Mouse (Mus musculus) neural tube, embryonic 14.5 days (tissue): ENCODE data around the gene Sacs. TPM values are rescaled to one million over a fixed set of nuclear protein-coding genes. Genes with fewer than 3 reads are reported as not detected.
"Not testable (repeated sequence)": the region's sequence is repeated elsewhere in the genome, so short reads cannot be mapped to it uniquely, and the experiment has no call there.

Experiments
- ATAC-seq: fragments of 200-750 bp; cut with Nextera tagmentation; 2 replicates; pipeline ENCODE4 v1.8.0; 2017; ENCODE audit warnings: low read depth, mild to moderate bottlenecking, moderate TSS enrichment, moderate library complexity
- H3K27ac ChIP-seq: fragments of 300-500 bp; sonication (generic); 2 replicates; pipeline ENCODE4 v1.5.1; 2014; ENCODE audit warnings: low read depth, mild to moderate bottlenecking, control low read depth, low read length, moderate library complexity, mixed read lengths
- H3K27me3 ChIP-seq: fragments of 300-500 bp; sonication (generic); 2 replicates; pipeline ENCODE4 v1.6.1; 2014; ENCODE audit warnings: low read length; ENCODE audit not compliant: control insufficient read depth, insufficient read depth
- H3K36me3 ChIP-seq: fragments of 300-500 bp; sonication (generic); 2 replicates; pipeline ENCODE4 v1.6.1; 2014; ENCODE audit warnings: low read length, mixed read lengths; ENCODE audit not compliant: control insufficient read depth, insufficient read depth
- H3K4me1 ChIP-seq: fragments of 300-500 bp; sonication (generic); 2 replicates; pipeline ENCODE4 v1.6.1; 2014; ENCODE audit warnings: low read length; ENCODE audit not compliant: control insufficient read depth, insufficient read depth
- H3K4me2 ChIP-seq: fragments of 300-500 bp; sonication (generic); 2 replicates; pipeline ENCODE4 v1.6.1; 2014; ENCODE audit warnings: mild to moderate bottlenecking, low read depth, low read length, control low read depth
- H3K4me3 ChIP-seq: fragments of 300-500 bp; sonication (generic); 2 replicates; pipeline ENCODE4 v1.5.1; 2014; ENCODE audit warnings: low read depth, low read length, control low read depth, mixed read lengths
- H3K9ac ChIP-seq: fragments of 300-500 bp; sonication (generic); replicated peaks from 2 replicates; pipeline ENCODE4 v1.6.1; 2014; ENCODE audit warnings: low read depth, mild to moderate bottlenecking, control low read depth, low read length, mixed read lengths
- H3K9me3 ChIP-seq: fragments of 300-500 bp; sonication (generic); 2 replicates; pipeline ENCODE4 v1.6.1; 2016; ENCODE audit warnings: low read length; ENCODE audit not compliant: control insufficient read depth
- WGBS: fragments of 180-500 bp; shearing (Covaris S2); extraction: QIAGEN DNeasy Blood & Tissue Kit; methylation state at CpG from one replicate; pipeline ENCODE4 v1.1.7; 2014; 5-methylcytosine and 5-hydroxymethylcytosine counted together
- polyA plus RNA-seq: library from polyadenylated mRNA; unstranded; fragments of >200 nt; fragmentation: Nextera tagmentation; extraction: Ambion mirVana; gene quantifications from 2 replicates; pipeline ENCODE4 v1.2.1, GENCODE M21; 2014

Sacs gene
- polyA plus RNA-seq, 1 experiment from 2014 or later: 19.5 TPM

DNA sequence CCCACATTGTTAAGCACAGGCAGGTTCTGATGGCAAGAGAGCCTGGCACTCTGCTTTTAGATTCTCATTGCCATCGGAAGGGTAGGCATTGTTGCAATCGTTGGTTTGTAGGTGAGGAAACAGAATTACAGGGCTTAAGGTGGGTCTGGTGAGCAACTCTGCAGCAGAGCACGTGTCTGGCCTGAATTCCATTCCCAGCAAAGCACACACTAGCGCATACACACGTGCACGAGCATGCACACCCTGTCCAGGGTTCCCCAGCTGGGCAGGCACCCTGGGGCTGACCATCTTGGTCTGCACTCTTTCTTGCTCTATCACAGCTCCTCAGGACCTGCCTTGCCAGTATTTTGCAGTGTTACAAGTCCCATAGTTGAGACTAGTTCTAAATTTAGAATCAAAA lies 13.1 kb upstream of the Sacs start:
- H3K27me3 ChIP-seq: no peaks in the 10 kb centered on the region
- 83% methylated on average over 6 of the region's 6 CpGs for WGBS
- H3K4me1 ChIP-seq: no peaks in the 10 kb centered on the region
- H3K9ac ChIP-seq: no peak overlapping the region
- no peak overlapping the region for H3K27ac ChIP-seq
- no peaks in the 10 kb centered on the region for H3K36me3 ChIP-seq
- H3K4me2 ChIP-seq: no peak overlapping the region
- H3K4me3 ChIP-seq: no peak overlapping the region
- H3K9me3 ChIP-seq: no peaks in the 10 kb centered on the region
- no peak for ATAC-seq

DNA sequence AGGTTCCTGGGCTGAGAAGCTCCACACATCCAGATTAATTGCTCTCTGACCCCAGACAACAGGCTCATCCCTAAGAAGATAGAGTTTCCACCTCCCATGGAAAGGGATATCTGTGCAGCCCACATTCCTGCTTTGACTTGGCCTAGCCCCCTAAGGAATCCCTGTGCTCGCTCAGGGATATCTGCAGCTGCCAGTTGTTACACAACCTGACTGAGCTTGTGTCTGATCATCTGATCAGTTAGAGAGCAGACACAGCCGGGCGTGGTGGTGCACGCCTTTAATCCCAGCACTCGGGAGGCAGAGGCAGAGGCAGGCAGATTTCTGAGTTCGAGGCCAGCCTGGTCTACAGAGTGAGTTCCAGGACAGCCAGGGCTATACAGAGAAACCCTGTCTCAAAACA lies 10.9 kb upstream of the Sacs start:
- H3K27ac ChIP-seq, H3K4me2 ChIP-seq, ATAC-seq, H3K36me3 ChIP-seq, H3K4me1 ChIP-seq, H3K27me3 ChIP-seq, H3K9ac ChIP-seq, H3K4me3 ChIP-seq, H3K9me3 ChIP-seq: not testable (repeated sequence)
- WGBS: 88% methylated on average over 6 of the region's 6 CpGs

DNA sequence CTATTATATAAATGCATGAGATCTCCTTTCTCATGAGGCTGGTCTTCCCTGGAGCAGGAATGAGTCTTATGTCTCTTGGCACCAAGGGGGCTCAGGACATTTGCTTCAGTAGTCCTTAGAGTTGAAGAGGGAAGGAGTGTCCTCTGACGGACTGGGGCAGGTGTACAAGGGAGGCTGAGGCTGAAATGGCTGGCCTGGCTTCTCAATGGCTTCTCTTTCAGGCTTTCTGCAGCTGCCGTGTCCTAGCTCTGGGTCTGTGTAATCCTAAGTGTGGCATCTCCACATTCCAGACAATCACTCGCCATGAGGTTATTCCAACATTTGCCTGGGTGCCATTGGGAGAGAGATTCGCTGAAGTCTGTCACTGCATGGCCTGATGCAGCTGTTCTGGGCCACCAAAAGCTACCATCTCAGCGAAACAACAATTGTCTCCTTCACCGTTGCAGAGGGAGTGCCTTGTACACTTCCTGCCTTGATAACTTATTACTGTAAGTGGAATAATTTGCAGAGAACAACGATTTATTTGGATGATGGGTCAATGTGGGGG lies 9.2 kb upstream of the Sacs start:
- ATAC-seq: no peak
- Histone ChIP-seq H3K9me3 (no peaks in the 10 kb centered on the region), H3K27ac (no peak overlapping the region), H3K27me3 (no peaks in the 10 kb centered on the region), H3K4me1 (no peaks in the 10 kb centered on the region), H3K9ac (no peak overlapping the region), H3K36me3 (no peaks in the 10 kb centered on the region), H3K4me3 (no peak overlapping the region), H3K4me2 (no peak overlapping the region)
- 79% methylated on average over 7 of the region's 7 CpGs for WGBS

DNA sequence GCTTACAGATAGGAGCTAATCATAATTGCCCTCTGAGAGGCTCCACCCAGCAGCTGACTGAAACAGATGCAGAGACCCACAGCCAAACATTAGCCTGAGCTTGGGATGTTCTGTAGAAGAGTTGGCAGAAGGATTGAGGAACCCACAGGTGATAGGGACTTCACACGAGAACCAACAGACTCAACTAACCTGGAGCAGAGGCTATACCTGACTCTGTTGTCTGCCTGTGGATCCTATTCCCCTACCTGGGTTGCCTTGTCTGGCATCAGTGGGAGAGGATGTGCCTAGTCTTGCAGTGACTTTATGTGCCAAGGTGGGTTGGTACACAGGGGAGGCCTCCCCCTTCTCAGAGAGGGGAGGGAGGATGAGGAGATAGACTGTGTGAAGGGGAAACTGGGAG lies 5.7 kb upstream of the Sacs start:
- 80% methylated on average over 1 of the region's 1 CpGs for WGBS
- Histone ChIP-seq H3K4me3 (no peak overlapping the region), H3K27me3 (no peaks in the 10 kb centered on the region), H3K36me3 (no peaks in the 10 kb centered on the region), H3K4me2 (no peak overlapping the region), H3K9me3 (no peaks in the 10 kb centered on the region), H3K9ac (no peak overlapping the region), H3K4me1 (0 out of 2 replicates have a peak, but pooled peaks cover 3% of the 10 kb centered on the region), H3K27ac (no peak overlapping the region)
- no peak for ATAC-seq

DNA sequence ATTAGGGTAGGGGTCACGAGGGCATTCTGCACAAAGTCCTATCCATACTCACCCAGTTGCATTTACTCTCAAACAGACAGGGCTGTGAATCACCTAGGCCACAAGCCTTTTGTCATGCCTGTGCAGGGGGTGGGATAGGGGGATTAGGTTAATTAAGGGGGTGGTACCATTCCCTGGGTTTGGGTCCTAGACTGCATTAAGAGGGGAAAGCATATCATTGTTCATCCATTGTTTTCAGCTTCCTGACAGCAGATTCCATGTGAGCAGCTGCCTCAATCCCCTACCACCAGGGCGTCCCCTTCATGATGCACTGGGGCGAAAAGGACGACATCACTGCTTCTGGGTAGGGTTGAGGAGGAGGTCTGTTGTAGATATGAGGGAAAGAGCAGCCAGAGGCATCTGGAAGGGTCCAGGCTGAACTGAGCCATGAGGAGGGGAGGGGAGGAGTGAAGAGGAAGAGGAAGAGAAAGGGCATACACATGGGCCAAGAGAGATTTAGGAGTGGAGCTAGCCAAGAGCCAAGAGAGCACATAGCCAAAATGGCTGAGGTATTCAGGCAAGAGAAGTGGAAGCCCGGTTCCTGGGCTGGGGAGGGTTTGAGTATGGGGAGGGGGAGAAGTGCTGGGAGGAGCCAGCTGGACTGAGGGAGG lies 3.8 kb upstream of the Sacs start:
- no peak for ATAC-seq
- Histone ChIP-seq H3K9ac (no peak overlapping the region), H3K4me2 (no peak overlapping the region), H3K27me3 (no peaks in the 10 kb centered on the region), H3K4me3 (no peak overlapping the region), H3K9me3 (no peaks in the 10 kb centered on the region), H3K4me1 (peaks cover 13% of the 10 kb centered on the region; the same call in 1 of the 2 replicates), H3K36me3 (no peaks in the 10 kb centered on the region), H3K27ac (no peak overlapping the region)
- WGBS: 32% methylated on average over 5 of the region's 5 CpGs

DNA sequence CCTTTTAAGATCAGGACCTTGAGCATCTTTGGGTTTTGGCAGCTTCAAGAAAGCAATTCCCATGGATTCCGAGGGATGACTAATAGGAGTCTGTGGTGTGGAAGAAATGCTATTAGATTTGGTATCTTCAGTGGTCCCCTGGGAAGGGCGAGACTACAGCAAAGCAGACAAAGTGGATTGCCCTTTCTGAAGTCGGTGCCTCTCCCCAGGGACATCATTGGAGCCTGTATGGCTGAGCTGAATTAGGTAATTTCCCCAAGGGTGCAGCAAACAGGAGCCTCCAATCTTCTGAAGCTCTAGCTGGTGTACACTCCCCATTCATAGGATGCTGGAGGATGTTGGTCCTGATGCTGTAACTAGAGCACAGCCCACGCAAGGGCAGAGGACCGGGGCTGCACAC lies 847 bp upstream of the Sacs start:
- WGBS: 44% methylated on average over 5 of the region's 5 CpGs
- ATAC-seq: peak; percentile 45; the same call in 1 of the 2 replicates
- Histone ChIP-seq H3K36me3 (no peaks in the 10 kb centered on the region), H3K4me2 (no peak overlapping the region), H3K9me3 (no peaks in the 10 kb centered on the region), H3K4me1 (peaks cover 14% of the 10 kb centered on the region; the same call in 1 of the 2 replicates), H3K27ac (no peak overlapping the region), H3K27me3 (no peaks in the 10 kb centered on the region), H3K4me3 (no peak overlapping the region), H3K9ac (no peak overlapping the region)

DNA sequence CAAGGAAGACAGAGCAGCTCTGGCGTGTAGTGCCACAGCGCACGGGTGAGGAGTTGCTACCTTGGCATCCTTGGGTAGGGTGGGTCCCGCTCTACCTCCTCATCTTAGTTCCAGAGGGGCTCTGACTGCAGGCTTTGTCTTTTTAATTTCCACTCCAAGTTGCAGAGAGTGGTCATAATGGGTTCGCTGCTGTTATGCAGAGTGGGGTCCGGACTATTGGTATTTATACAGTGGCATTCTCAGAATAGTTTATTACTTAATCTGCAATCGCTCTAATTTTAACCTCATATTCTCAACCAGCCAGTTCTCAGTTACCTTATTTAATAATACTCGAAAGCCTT lies 440 bp downstream of the Sacs start:
- H3K9ac ChIP-seq: peak overlapping the region; percentile 82
- H3K4me2 ChIP-seq: peak overlapping the region; percentile 61
- peak overlapping the region; percentile 77 for H3K27ac ChIP-seq
- H3K4me1 ChIP-seq: peaks cover 16% of the 10 kb centered on the region; the same call in 1 of the 2 replicates
- H3K9me3 ChIP-seq: no peaks in the 10 kb centered on the region
- no peaks in the 10 kb centered on the region for H3K36me3 ChIP-seq
- H3K4me3 ChIP-seq: peak overlapping the region; percentile 47
- WGBS: 15% methylated on average over 8 of the region's 8 CpGs
- ATAC-seq: no peak
- no peaks in the 10 kb centered on the region for H3K27me3 ChIP-seq

DNA sequence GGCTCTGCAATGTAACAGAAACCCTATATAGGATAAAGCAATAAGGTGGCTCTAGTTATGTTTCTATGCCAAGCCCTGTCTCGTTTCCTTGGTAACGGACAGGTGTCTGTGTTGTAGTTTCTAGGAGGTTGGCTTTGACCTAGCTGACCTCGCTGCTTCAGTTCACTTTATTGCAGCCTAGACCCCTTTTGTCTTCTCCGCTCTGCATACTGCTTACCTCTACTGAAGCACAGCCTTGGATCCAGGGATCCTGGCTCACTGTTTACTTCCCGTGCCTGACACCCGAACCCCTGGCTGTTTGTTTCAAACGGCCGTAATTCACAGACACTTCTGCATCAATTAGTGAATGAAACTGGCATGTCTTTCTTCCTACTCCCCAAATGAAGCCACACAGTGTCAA lies 5.1 kb downstream of the Sacs start:
- Histone ChIP-seq H3K9me3 (no peaks in the 10 kb centered on the region), H3K4me1 (peaks cover 8% of the 10 kb centered on the region; the same call in 1 of the 2 replicates), H3K4me2 (no peak overlapping the region), H3K9ac (no peak overlapping the region), H3K36me3 (no peaks in the 10 kb centered on the region), H3K4me3 (no peak overlapping the region), H3K27ac (no peak overlapping the region), H3K27me3 (no peaks in the 10 kb centered on the region)
- ATAC-seq: no peak
- WGBS: 41% methylated on average over 8 of the region's 8 CpGs

DNA sequence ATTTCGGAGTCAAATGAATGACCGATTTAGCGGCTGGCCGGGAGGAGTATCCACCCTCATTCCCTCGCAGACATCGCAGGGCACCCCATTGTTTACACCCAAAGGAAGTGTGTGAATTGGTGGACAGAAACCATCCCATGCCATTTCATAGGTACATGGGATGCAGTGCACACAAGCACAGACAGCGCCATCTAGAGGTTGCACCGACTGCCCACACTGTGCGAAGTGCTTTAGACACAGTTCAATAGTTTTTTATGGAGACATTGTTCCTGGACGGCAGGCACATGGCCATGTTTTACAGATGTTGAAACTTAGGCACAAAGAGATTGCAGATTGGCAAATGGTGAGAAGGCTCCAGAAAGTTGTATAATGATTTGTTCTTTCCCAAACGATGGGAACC lies 5.6 kb downstream of the Sacs start:
- H3K27me3 ChIP-seq: no peaks in the 10 kb centered on the region
- H3K4me2 ChIP-seq: no peak overlapping the region
- peaks cover 8% of the 10 kb centered on the region; the same call in 1 of the 2 replicates for H3K4me1 ChIP-seq
- H3K27ac ChIP-seq: no peak overlapping the region
- H3K4me3 ChIP-seq: no peak overlapping the region
- no peaks in the 10 kb centered on the region for H3K9me3 ChIP-seq
- H3K36me3 ChIP-seq: no peaks in the 10 kb centered on the region
- H3K9ac ChIP-seq: no peak overlapping the region
- 31% methylated on average over 11 of the region's 11 CpGs for whole genome bisulfite sequencing
- peak; percentile 46; the same call in 1 of the 2 replicates for ATAC-seq
